Mouse (Mus musculus): ENCODE results near the gene Zbtb7a.

DNA sequence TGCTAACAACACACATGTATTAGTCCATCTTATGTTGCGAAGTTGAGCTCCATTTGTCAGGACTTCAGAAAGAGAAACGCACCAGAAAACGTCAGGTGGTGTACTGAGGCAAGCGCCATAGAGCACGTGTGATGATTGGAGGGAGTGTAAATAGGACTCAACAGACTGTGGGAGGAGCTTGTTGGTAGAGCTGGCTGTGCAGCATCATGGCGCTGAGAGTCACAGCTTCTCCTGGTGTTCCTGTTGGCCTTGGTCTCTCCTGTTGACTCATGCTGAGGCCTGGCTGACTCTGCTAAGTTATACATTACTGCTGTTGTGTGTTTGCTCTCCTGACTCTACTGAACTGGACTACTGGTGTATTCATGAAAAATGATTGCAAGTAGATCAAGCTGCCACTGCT, 22.1 kb upstream of the Zbtb7a start:
- TF ChIP-seq POLR2A (IDR thresholded peaks at IDR 0.05; ENCODE audit: insufficient read length, low read depth) (no peak), MYOD1 (IDR thresholded peaks at IDR 0.05; ENCODE audit: control insufficient read depth in 1 of 3, insufficient read length in 2 of 3, low read depth in 2 of 3) (no peak), MAX (IDR thresholded peaks at IDR 0.05; ENCODE audit: low read depth) (no peak), USF1 (IDR thresholded peaks at IDR 0.05; ENCODE audit: low read depth) (no peak), CEBPB (IDR thresholded peaks at IDR 0.05; ENCODE audit: insufficient read depth, poor library complexity, severe bottlenecking) (no peak), REST (IDR thresholded peaks at IDR 0.05; ENCODE audit: insufficient read depth, insufficient read length) (no peak), TCF3 (IDR thresholded peaks at IDR 0.05; ENCODE audit: insufficient read length, low read depth) (no peak)

All from myocyte (in vitro differentiated cells).